Mouse (Mus musculus) CD4-positive helper T cell, adult 2 months (primary cell): ENCODE data around the gene Tspan5.

Experiments used
- DNase-seq: peaks from one replicate; pipeline ENCODE4 v3.0.0-alpha.2; 2012; ENCODE audit warnings: low read depth, missing footprints, low spot score

Gene Tspan5

DNA sequence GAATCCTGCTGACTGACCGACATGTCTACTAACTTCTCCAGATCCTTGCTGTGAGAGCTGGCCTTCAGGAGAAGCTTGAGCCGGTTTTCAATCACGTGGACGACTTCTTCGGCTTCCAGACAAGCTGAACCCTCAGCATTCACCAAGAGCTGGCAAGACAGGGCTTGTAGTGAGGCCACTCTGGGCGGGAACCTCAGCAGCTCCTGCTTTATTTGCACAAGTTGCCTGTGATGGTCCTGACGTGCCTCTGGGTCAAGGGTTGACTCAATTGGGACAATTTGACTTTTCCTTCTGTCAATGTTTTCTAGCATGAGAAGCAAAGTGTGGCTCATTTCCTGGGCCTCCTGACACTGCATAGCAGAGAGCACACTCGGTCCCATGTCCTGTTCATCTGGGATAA lies 194.8 kb downstream of the Tspan5 start:
- no peak for DNase-seq

DNA sequence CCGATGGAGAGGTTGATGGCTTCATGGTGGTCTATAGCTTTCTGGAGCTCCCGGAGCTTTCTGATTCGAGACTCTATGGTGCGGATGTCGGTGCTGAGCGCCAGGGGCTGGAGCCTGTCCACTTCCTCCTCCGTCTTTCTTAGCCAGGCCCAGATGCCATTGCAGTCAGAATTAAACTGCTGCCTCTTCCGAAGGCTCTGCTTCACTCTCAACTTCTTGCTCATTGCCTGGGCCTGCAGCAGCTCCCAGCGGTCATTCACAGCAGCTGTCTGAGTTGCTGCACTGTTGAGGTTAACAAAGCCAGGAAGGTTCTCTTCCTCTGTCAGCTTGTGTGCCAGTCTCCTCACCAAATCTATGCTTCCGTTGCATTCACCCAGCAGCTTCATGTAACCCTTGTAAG lies 195.2 kb downstream of the Tspan5 start:
- no peak for DNase-seq

DNA sequence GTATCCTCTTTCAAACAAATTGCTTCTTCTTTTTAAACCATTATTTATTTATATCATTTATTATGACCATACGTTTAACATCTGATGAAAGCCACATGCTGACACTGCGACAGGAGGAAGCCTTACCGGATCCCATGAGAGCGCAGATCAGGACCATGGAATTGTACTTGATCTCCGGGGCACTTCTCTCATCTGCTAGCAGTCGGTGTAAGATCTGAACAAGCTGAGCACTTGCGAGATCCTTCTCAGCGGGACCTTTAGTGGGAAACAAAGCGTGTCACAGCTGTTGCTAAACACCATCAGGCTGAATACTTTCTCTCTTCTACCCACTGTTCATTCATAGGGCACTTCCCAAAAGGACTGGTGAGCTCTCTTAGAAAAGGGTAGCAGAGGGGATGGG lies 199.6 kb downstream of the Tspan5 start:
- DNase-seq, result no peak

DNA sequence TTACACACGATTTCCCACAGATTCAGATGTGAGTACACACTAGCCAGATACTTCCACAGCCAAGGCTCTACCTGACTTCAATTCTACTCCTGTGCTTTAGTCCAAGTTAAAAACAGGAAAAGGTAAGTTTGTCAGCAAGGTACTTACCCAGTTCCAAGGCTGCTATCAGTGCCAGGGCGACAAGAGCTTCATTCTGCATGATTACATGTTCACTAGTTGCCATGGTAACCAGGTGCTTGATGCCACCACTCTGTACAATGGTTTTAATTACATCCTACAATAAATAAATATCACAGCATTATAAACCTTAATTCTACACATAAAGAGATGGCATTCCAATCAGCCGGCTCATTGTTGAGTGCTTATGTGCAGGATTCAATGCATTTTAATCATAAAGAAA lies 203.5 kb downstream of the Tspan5 start:
- DNase-seq, result no peak

DNA sequence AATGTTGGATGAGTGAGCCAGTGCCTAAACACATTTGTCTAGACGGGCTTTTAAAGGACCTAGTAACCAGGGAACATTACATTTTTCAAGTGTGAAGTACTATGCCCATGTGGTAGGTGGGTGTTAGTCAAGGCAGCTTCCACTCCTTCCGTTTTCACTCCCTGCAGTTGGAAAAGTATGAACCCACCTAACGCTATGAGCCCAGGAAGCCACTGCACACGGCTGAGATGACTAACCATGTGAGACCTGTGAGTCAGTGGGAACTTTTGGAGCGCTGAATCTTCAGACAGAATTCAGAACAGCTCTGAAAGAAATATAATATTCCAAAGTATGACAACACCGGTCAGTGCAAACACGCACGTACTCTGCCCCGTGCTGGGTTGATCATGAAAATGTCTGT lies 207.1 kb downstream of the Tspan5 start:
- DNase-seq, result no peak

DNA sequence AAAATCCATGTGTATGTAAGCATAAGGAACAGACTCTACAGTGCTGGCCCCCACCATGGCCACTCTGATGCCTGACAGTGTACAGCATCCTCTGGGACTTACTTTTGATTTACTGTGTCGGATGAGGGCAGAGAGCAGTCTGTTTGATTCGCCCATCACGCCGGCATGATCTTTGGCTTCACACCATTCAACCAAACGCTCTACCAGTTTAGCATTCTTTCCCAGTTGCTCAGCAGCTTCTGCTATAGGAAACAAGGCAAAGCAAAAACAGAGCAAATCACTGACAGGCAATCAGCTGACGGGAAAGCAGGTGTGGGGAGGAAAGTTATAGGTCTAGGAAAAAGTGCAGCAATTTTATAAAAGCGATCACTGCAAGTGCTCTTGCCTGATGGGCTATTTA lies 213.2 kb downstream of the Tspan5 start:
- no peak for DNase-seq
